Mouse (Mus musculus): Measurements from ENCODE around the gene Cdr2. TPM values are rescaled to one million over a fixed set of nuclear protein-coding genes. Genes with fewer than 3 reads are reported as not detected.
"Not testable (repeated sequence)": the region's sequence is repeated elsewhere in the genome, so short reads cannot be mapped to it uniquely, and the experiment has no call there.

Gene Cdr2
- polyA plus RNA-seq, 1 experiment from 2014 or later: 38.1 TPM

DNA sequence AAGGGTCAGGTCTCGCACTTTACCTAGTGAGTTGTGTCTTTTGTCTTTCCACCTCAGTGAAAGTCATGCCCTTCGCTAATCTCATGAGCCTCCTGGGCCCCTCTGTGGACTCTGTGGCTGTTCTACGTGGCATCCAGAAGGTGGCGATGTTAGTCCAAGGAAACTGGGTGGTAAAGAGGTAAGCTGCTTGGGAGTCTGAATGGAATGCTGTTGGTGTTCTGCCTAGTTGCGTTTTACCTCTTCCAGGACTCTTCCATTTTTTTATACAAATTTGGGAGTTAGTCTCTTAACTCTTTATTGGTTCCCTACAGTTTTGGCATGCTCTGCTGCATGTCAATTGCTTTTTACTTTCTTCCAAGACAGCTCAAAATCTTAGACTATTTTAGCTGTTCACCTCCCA lies 47.4 kb downstream of the Cdr2 start:
- H3K27ac ChIP-seq: no peak overlapping the region
- H3K9ac ChIP-seq: no peak overlapping the region
- no peak overlapping the region for H3K4me2 ChIP-seq
- H3K36me3 ChIP-seq: peaks cover 92% of the 10 kb centered on the region
- no peak overlapping the region for H3K4me3 ChIP-seq (replicated peaks)
- H3K9me3 ChIP-seq (replicated peaks): no peaks in the 10 kb centered on the region
- ATAC-seq (ENCODE audit: low read depth) (0 out of 2 replicates have a peak, but pooled peaks have one; percentile 39), DNase-seq (peak; percentile 55)
- no peaks in the 10 kb centered on the region for H3K27me3 ChIP-seq
- H3K4me1 ChIP-seq (replicated peaks): peaks cover 21% of the 10 kb centered on the region
- WGBS (ENCODE audit: insufficient replicate concordance): 50% methylated on average over 5 of the region's 5 CpGs

DNA sequence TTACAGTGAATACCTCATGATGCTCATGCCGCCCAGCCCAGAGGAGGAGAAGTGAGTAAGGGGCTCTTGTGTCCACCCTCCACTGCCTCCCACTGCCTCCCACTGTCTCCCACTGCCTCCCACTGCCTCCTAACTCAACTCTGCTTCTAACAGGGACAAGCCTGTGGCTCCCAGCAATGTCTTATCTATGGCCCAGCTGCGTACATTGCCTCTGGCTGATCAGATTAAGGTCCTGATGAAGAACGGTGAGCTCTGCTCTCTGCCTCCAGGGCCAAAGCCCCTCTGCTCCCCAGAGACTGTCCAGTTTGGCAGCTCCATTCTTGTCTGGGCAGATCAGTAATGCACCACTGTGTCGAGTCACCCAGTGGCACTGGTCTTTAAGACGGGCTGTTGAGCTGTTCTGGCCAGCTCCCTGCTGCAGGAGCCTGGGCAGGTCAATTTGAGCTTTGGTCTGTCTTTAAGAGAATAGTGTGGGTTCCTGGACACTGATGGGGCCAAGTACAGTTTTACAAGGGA lies 48.4 kb downstream of the Cdr2 start:
- Histone ChIP-seq H3K36me3 (peaks cover 92% of the 10 kb centered on the region), H3K27ac (peak overlapping the region; percentile 49), H3K9ac (peak overlapping the region; percentile 26), H3K9me3 (replicated peaks) (no peaks in the 10 kb centered on the region), H3K4me3 (replicated peaks) (no peak overlapping the region), H3K4me1 (replicated peaks) (peaks cover 21% of the 10 kb centered on the region), H3K27me3 (no peaks in the 10 kb centered on the region), H3K4me2 (peak overlapping the region; percentile 6; the same call in 1 of the 2 replicates)
- DNase-seq (peak; percentile 51), ATAC-seq (ENCODE audit: low read depth) (peak; percentile 83)
- WGBS (ENCODE audit: insufficient replicate concordance): 37% methylated on average over 5 of the region's 5 CpGs

DNA sequence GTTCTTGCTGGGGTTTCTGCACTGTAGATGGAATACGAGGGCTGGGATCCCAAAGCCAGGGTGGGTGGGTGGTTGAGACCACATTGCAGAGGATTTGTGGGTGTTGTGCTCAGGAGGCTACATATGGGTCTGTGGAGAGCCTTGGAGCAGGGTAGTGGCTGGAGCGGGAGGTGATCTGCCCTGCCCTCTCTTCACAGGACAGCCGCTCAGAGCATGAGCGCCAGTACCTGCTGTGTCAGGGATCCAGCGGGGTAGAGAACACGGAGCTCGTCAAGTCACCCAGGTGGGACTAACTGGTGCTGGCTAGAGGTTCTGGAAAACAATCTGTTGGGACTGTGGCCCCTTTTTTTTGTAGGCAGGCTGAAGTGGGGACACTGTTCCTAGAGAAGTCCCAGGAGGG lies 49.0 kb downstream of the Cdr2 start:
- peaks cover 92% of the 10 kb centered on the region for H3K36me3 ChIP-seq
- H3K27me3 ChIP-seq: no peaks in the 10 kb centered on the region
- H3K27ac ChIP-seq: peak overlapping the region; percentile 49; the same call in 1 of the 2 replicates
- H3K4me2 ChIP-seq: no peak overlapping the region
- peak overlapping the region; percentile 26; the same call in 1 of the 2 replicates for H3K9ac ChIP-seq
- no peak overlapping the region for H3K4me3 ChIP-seq (replicated peaks)
- 92% methylated on average over 7 of the region's 7 CpGs for WGBS (ENCODE audit: insufficient replicate concordance)
- ATAC-seq (ENCODE audit: low read depth) (0 out of 2 replicates have a peak, but pooled peaks have one; percentile 11), DNase-seq (no peak)
- peaks cover 21% of the 10 kb centered on the region for H3K4me1 ChIP-seq (replicated peaks)
- no peaks in the 10 kb centered on the region for H3K9me3 ChIP-seq (replicated peaks)

DNA sequence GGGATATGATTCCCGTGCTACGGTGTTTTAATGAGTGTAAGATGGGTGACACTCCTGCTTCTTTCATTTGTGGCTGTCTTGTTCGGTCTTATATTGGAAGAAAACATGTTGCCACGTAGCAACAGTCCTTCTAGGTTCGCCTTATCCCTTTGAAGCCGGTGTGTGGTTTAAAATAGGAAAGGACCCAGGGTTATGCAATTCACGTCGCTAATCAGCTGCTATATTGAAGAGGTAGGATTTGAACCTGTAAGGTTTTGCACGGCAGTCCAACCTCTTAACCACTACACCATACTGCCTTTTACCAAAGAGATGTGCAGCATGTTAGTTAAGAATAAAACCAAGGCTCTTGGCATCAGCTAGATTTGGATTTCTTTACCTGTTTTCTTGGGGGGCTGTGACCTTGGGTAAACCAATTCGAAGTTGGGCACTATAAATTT lies 63.6 kb downstream of the Cdr2 start:
- peaks cover 22% of the 10 kb centered on the region for H3K36me3 ChIP-seq
- DNase-seq (peak; percentile 78), ATAC-seq (ENCODE audit: low read depth) (peak; percentile 78)
- no peaks in the 10 kb centered on the region for H3K27me3 ChIP-seq
- H3K27ac ChIP-seq: peak overlapping the region; percentile 92
- whole genome bisulfite sequencing (ENCODE audit: insufficient replicate concordance): 4% methylated on average over 10 of the region's 10 CpGs
- H3K9me3 ChIP-seq (replicated peaks): no peaks in the 10 kb centered on the region
- peaks cover 37% of the 10 kb centered on the region for H3K4me1 ChIP-seq (replicated peaks)
- H3K4me3 ChIP-seq (replicated peaks): peak overlapping the region; percentile 97
- H3K4me2 ChIP-seq: peak overlapping the region; percentile 96
- H3K9ac ChIP-seq: peak overlapping the region; percentile 97

- H3K27ac ChIP-seq: peak within 1 kb of the TSS; percentile 92
- WGBS (ENCODE audit: insufficient replicate concordance): under 1% methylated on average over 102 of the region's 102 CpGs
- no peaks in the 10 kb centered on the region for H3K9me3 ChIP-seq (replicated peaks)
- peak; percentile 99 for DNase-seq
- peak within 1 kb of the TSS; percentile 97 for H3K9ac ChIP-seq
- H3K4me2 ChIP-seq: peak within 1 kb of the TSS; percentile 96
- peaks cover 35% of the 10 kb centered on the region for H3K4me1 ChIP-seq (replicated peaks)
- peak; percentile 87 for ATAC-seq (ENCODE audit: low read depth)
- H3K27me3 ChIP-seq: no peaks in the 10 kb centered on the region
- peak within 1 kb of the TSS; percentile 97 for H3K4me3 ChIP-seq (replicated peaks)
- H3K36me3 ChIP-seq: peaks cover 15% of the 10 kb centered on the region
Observed at GRCm38 (mm10) chr7:120917592-120918461, 64.3 kb downstream of the Cdr2 start, which contains the start of gene Polr3e. TSS of gene Polr3e (plus strand) at chr7:120917744.

DNA sequence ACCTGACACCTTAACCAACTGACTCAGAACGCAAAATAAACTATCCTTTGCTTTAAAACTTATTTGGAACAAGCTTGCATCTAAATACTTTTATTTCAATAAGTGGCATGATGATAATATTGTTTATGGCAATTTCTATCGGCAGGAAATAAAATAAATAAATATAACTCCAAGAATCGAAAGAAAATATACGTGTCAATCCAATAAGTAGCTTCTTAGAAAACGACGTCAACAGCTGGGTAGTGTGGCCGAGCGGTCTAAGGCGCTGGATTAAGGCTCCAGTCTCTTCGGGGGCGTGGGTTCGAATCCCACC lies 64.9 kb downstream of the Cdr2 start:
- no peaks in the 10 kb centered on the region for H3K9me3 ChIP-seq (replicated peaks)
- WGBS (ENCODE audit: insufficient replicate concordance): 6% methylated on average over 12 of the region's 12 CpGs
- peak overlapping the region; percentile 96 for H3K4me2 ChIP-seq
- H3K9ac ChIP-seq: peak overlapping the region; percentile 64
- no peaks in the 10 kb centered on the region for H3K27me3 ChIP-seq
- H3K27ac ChIP-seq: 0 out of 2 replicates have a peak overlapping the region, but pooled peaks have one; percentile 34
- DNase-seq (no peak), ATAC-seq (ENCODE audit: low read depth) (no peak; the same call in 1 of the 2 replicates)
- H3K4me3 ChIP-seq (replicated peaks): peak overlapping the region; percentile 97
- peaks cover 35% of the 10 kb centered on the region for H3K4me1 ChIP-seq (replicated peaks)
- H3K36me3 ChIP-seq: 0 out of 2 replicates have a peak, but pooled peaks cover 9% of the 10 kb centered on the region

DNA sequence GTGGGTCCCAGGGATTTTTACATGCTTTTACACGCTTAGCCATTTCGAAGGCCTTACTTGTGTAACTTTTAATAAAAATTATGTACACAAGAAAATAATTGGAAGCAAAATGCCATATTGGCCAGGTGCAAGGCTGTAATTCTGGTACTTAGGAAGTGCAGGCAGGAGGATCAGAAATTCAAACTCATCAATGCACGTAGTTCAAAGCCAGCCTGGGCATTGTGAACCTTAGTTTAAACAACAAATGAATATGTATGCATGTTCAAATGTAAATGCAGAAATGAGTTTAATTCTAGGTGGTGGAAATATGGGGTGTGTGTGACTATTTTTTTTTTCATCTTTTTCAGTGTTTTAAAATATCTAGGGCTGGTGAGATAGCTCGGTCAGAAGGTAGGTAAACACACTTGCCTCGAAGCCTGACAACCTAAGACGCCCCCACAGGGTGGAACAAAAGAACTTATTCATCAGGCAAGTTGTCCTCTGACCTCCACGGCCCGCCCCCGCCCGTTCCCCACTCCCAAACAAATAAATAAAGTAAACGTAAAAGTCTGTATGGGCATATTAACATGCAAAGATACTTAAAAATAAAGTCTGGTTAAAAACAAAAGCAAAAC lies 65.7 kb downstream of the Cdr2 start:
- Histone ChIP-seq H3K27ac (0 out of 2 replicates have a peak overlapping the region, but pooled peaks have one; percentile 34), H3K4me2 (peak overlapping the region; percentile 96), H3K36me3 (0 out of 2 replicates have a peak, but pooled peaks cover 3% of the 10 kb centered on the region), H3K27me3 (no peaks in the 10 kb centered on the region), H3K4me3 (replicated peaks) (peak overlapping the region; percentile 97), H3K9ac (peak overlapping the region; percentile 64), H3K9me3 (replicated peaks) (no peaks in the 10 kb centered on the region), H3K4me1 (replicated peaks) (peaks cover 35% of the 10 kb centered on the region)
- 32% methylated on average over 11 of the region's 11 CpGs for WGBS (ENCODE audit: insufficient replicate concordance)
- no peak for ATAC-seq (ENCODE audit: low read depth)
- DNase-seq: no peak

DNA sequence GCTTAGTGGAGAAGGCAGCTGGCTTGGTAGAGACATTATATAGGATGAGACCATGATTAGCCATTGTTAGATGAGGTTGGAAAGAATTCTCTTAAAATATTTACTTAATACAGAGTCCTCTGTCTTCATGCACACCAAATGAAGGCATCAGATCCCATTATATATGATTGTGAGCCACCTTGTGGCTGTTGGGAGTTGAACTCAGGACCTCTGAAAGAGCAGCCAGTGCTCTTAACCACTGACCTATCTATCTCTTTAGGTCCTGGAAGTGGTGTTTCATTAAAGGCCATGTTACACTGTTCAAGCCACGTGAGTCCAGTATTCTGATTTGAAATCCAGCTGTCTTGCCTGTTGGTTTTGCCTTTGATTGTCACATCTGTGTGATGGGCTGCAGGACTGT lies 68.8 kb downstream of the Cdr2 start:
- no peak overlapping the region for H3K27ac ChIP-seq
- H3K9me3 ChIP-seq (replicated peaks): no peaks in the 10 kb centered on the region
- H3K9ac ChIP-seq: no peak overlapping the region
- 18% methylated on average over 1 of the region's 1 CpGs for WGBS (ENCODE audit: insufficient replicate concordance)
- no peaks in the 10 kb centered on the region for H3K36me3 ChIP-seq
- H3K4me1 ChIP-seq (replicated peaks): peaks cover 12% of the 10 kb centered on the region
- no peak overlapping the region for H3K4me3 ChIP-seq (replicated peaks)
- no peak for ATAC-seq (ENCODE audit: low read depth)
- no peak overlapping the region for H3K4me2 ChIP-seq
- DNase-seq: no peak
- no peaks in the 10 kb centered on the region for H3K27me3 ChIP-seq

GRCm38 (mm10) chr7:120911268-120911667 lies 70.8 kb downstream of the Cdr2 start:
- H3K27me3 ChIP-seq; H3K4me3 ChIP-seq (replicated peaks); H3K9me3 ChIP-seq (replicated peaks); DNase-seq; H3K36me3 ChIP-seq; H3K4me2 ChIP-seq; H3K4me1 ChIP-seq (replicated peaks); ATAC-seq (ENCODE audit: low read depth); H3K27ac ChIP-seq; H3K9ac ChIP-seq: not testable (repeated sequence)
- 73% methylated on average over 6 of the region's 6 CpGs for WGBS (ENCODE audit: insufficient replicate concordance)

DNA sequence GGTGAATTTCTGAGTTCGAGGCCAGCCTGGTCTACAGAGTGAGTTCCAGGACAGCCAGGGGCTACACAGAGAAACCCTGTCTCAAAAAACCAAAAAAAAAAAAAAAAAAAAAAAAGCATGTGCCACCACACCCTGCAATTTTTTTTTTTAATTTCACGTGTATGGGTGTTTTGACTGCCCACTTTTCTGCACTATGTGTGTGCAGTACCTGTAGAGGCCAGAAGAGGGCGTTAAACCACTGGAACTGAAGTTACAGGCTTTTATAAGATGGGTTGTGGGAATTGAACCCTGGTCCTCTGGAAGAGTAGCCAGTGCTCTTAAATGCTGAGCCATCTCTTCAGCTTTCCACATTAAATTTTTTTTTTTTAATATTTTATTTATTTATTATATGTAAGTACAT lies 71.9 kb downstream of the Cdr2 start:
- not testable (repeated sequence) for H3K4me1 ChIP-seq (replicated peaks); H3K27me3 ChIP-seq; H3K27ac ChIP-seq; ATAC-seq (ENCODE audit: low read depth); H3K4me2 ChIP-seq; H3K9ac ChIP-seq; H3K36me3 ChIP-seq; DNase-seq; H3K4me3 ChIP-seq (replicated peaks); H3K9me3 ChIP-seq (replicated peaks)
- WGBS (ENCODE audit: insufficient replicate concordance): 53% methylated on average over 3 of the region's 3 CpGs

Measured in liver, embryonic 13.5 days (tissue).